Mouse (Mus musculus) retina, embryonic 14.5 days (tissue): ENCODE results near the gene Apol8.
"Not testable (repeated sequence)": the region's sequence is repeated elsewhere in the genome, so short reads cannot be mapped to it uniquely, and the experiment has no call there.

Experiments used
- DNase-seq: peaks from one replicate; pipeline ENCODE4 v3.0.0-alpha.2; 2015; ENCODE audit warnings: low spot score

Gene Apol8

GRCm38 (mm10) chr15:77750461-77750860 is 6.3 kb downstream of the Apol8 start:
- DNase-seq = peak; percentile 63

- DNase-seq = no peak
Observed at GRCm38 (mm10) chr15:77749717-77750116, 7.1 kb downstream of the Apol8 start.

GRCm38 (mm10) chr15:77748414-77748813 is 8.4 kb downstream of the Apol8 start:
- no peak for DNase-seq

GRCm38 (mm10) chr15:77746326-77746725 is 10.5 kb downstream of the Apol8 start:
- no peak for DNase-seq

- DNase-seq = no peak
Observed at GRCm38 (mm10) chr15:77745081-77745480, 11.7 kb downstream of the Apol8 start.

GRCm38 (mm10) chr15:77744632-77745031 is 12.2 kb downstream of the Apol8 start:
- DNase-seq = no peak

GRCm38 (mm10) chr15:77741556-77741955 is 15.2 kb downstream of the Apol8 start:
- not testable (repeated sequence) for DNase-seq

- DNase-seq = peak; percentile 30
Observed at GRCm38 (mm10) chr15:77740511-77741297, 16.1 kb downstream of the Apol8 start.

- not testable (repeated sequence) for DNase-seq
Observed at GRCm38 (mm10) chr15:77733903-77734302, 22.9 kb downstream of the Apol8 start.

- DNase-seq = not testable (repeated sequence)
Observed at GRCm38 (mm10) chr15:77733380-77733779, 23.4 kb downstream of the Apol8 start.

GRCm38 (mm10) chr15:77732851-77733250 is 24.0 kb downstream of the Apol8 start:
- not testable (repeated sequence) for DNase-seq

- no peak for DNase-seq
Observed at GRCm38 (mm10) chr15:77731605-77732004, 25.2 kb downstream of the Apol8 start.

- DNase-seq = not testable (repeated sequence)
Observed at GRCm38 (mm10) chr15:77728739-77729138, 28.1 kb downstream of the Apol8 start, which contains the start of gene Apol9b. Gene Apol9b (plus strand): TSS chr15:77729039.

GRCm38 (mm10) chr15:77727745-77728144 is 29.1 kb downstream of the Apol8 start:
- DNase-seq = not testable (repeated sequence)

GRCm38 (mm10) chr15:77727139-77727538 is 29.7 kb downstream of the Apol8 start:
- DNase-seq = peak; percentile 60

- DNase-seq = not testable (repeated sequence)
Observed at GRCm38 (mm10) chr15:77725393-77726020, 31.3 kb downstream of the Apol8 start.

- not testable (repeated sequence) for DNase-seq
Observed at GRCm38 (mm10) chr15:77724208-77724911, 32.4 kb downstream of the Apol8 start.

- not testable (repeated sequence) for DNase-seq
Observed at GRCm38 (mm10) chr15:77721509-77721908, 35.3 kb downstream of the Apol8 start.

GRCm38 (mm10) chr15:77718240-77718639 is 38.6 kb downstream of the Apol8 start:
- not testable (repeated sequence) for DNase-seq

- DNase-seq = not testable (repeated sequence)
Observed at GRCm38 (mm10) chr15:77708936-77709335, 47.9 kb downstream of the Apol8 start.

- DNase-seq = not testable (repeated sequence)
Observed at GRCm38 (mm10) chr15:77705306-77705705, 51.5 kb downstream of the Apol8 start.

GRCm38 (mm10) chr15:77698656-77699055 is 58.1 kb downstream of the Apol8 start, which contains the start of gene Apol7e:
Gene Apol7e (plus strand): TSS chr15:77698857.
- not testable (repeated sequence) for DNase-seq
